Mouse (Mus musculus) megakaryocyte, embryonic 14.5 days (primary cell): ENCODE data around the gene Spdye4b. TPM values are rescaled to one million over a fixed set of nuclear protein-coding genes. Genes with fewer than 3 reads are reported as not detected.
"Not testable (repeated sequence)": the region's sequence is repeated elsewhere in the genome, so short reads cannot be mapped to it uniquely, and the experiment has no call there.

Experiments used
- H3K27me3 ChIP-seq: replicated peaks from 2 replicates; pipeline ENCODE3; 2012; ENCODE audit warnings: inconsistent platforms
- H3K36me3 ChIP-seq: replicated peaks from 2 replicates; pipeline ENCODE3; 2012; ENCODE audit warnings: low read length, inconsistent platforms, mixed read lengths
- H3K4me1 ChIP-seq: 2 replicates; pipeline ENCODE4 v1.6.1; 2012; ENCODE audit warnings: inconsistent platforms
- H3K4me3 ChIP-seq: replicated peaks from 2 replicates; pipeline ENCODE3; 2012; ENCODE audit warnings: moderate library complexity, mild to moderate bottlenecking, inconsistent platforms
- H3K9me3 ChIP-seq: 2 replicates; pipeline ENCODE4 v1.6.1; 2012; ENCODE audit warnings: inconsistent platforms
- FLI1 ChIP-seq: IDR thresholded peaks from 2 replicates; pipeline ENCODE4 v1.6.1; 2012; ENCODE audit warnings: low read length, inconsistent platforms, mixed read lengths
- GATA1 ChIP-seq: IDR thresholded peaks from 3 replicates; pipeline ENCODE4 v1.6.1; 2012; ENCODE audit warnings: mixed read lengths, low read length, inconsistent platforms, borderline replicate concordance
- polyA plus RNA-seq: library from polyadenylated mRNA; stranded (reverse); fragments of >175 nt; gene quantifications from 2 replicates; pipeline ENCODE4 v1.2.3, GENCODE M21; 2012; ENCODE audit warnings: low replicate concordance; ENCODE audit not compliant: insufficient read depth

Spdye4b gene
- polyA plus RNA-seq, 1 experiment = not detected

DNA sequence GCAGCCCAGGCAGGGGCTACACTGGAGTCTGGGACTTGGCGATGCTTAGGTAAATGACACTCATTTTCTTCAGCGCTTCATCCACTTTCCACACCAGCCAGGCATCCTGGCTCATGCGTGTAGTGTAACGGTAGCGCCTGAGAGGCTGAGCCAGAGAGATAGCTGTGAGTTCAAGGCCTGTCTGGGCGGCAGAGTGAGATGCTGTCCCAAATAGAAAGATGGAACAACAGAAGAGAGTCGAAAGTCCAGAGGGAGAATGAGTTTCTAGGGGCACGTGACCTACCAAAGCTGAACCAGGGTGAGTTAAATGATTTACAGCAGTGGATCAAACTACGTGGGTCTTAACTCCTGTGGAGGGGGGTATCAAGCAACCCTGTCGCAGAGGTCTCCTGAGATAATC lies 27.1 kb upstream of the Spdye4b start:
- no peak overlapping the region for H3K4me3 ChIP-seq
- TF ChIP-seq FLI1 (no peak), GATA1 (no peak)

GRCm38 (mm10) chr5:143155534-143155933 lies 25.3 kb upstream of the Spdye4b start:
- Histone ChIP-seq H3K27me3 (peaks cover 60% of the 10 kb centered on the region), H3K4me3 (no peak overlapping the region), H3K36me3 (no peaks in the 10 kb centered on the region), H3K9me3 (peaks cover 65% of the 10 kb centered on the region), H3K4me1 (peaks cover 30% of the 10 kb centered on the region)
- TF ChIP-seq GATA1 (no peak), FLI1 (no peak)

More for the DNA sequence above, 27.1 kb upstream of the Spdye4b start:
- Histone ChIP-seq H3K9me3 (peaks cover 78% of the 10 kb centered on the region), H3K4me1 (peaks cover 30% of the 10 kb centered on the region), H3K36me3 (no peaks in the 10 kb centered on the region), H3K27me3 (peaks cover 51% of the 10 kb centered on the region)

DNA sequence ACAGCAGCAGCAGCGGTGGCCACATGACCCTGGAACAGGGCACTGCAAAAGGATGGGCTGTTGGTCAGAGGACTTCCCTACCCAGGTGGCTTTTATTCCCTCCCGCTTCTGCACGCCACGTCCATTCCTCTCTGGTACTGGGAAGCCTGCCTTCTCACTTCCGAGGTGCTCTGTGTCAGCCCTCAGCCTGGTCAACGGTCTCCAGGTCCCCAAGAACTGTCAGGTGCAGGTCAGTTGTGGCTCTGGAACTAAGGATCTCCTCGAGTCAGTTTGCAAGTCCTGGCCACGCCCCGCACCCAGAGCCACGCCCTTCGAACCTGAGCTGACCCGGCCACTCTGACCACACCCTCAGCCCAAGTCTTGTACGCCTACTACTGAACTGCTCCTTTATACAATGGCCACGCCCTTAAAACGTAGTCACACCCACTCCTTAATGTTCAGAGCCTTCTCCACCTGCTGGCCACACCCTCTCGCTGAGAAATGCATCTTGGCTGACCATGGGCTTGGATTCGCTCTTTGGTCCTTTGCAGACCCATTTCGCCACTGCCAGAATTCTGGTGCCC lies 15.2 kb upstream of the Spdye4b start:
- H3K9me3 ChIP-seq = peaks cover 53% of the 10 kb centered on the region
- peak overlapping the region; percentile 56 for H3K4me3 ChIP-seq
- H3K36me3 ChIP-seq = no peaks in the 10 kb centered on the region
- TF ChIP-seq GATA1 = no peak
- peaks cover 8% of the 10 kb centered on the region; the same call in 1 of the 2 replicates for H3K4me1 ChIP-seq
- H3K27me3 ChIP-seq = peaks cover 51% of the 10 kb centered on the region

DNA sequence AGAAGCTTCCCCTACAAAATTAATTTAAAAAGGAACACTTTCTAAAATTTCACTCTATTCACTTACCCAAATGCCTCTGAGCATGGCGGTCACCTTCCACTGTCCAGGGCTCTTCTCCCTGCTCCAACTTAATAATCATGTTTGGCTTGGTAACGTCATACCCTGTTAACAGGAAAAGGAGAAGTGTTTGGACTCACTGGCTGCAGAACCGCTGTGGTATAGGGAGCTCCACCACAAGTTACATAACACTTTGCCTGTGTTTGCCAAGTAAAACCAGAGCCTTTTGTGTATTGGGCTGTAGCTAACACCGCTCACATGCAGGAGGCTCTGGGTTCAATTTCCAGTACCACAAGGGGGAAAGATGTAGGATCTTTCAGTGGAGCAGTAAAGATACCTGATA lies 4.8 kb upstream of the Spdye4b start:
- Histone ChIP-seq H3K4me3 (no peak overlapping the region), H3K27me3 (no peaks in the 10 kb centered on the region), H3K4me1 (peaks cover 21% of the 10 kb centered on the region), H3K9me3 (peaks cover 58% of the 10 kb centered on the region), H3K36me3 (peaks cover 79% of the 10 kb centered on the region)
- TF ChIP-seq FLI1 (no peak), GATA1 (no peak)

DNA sequence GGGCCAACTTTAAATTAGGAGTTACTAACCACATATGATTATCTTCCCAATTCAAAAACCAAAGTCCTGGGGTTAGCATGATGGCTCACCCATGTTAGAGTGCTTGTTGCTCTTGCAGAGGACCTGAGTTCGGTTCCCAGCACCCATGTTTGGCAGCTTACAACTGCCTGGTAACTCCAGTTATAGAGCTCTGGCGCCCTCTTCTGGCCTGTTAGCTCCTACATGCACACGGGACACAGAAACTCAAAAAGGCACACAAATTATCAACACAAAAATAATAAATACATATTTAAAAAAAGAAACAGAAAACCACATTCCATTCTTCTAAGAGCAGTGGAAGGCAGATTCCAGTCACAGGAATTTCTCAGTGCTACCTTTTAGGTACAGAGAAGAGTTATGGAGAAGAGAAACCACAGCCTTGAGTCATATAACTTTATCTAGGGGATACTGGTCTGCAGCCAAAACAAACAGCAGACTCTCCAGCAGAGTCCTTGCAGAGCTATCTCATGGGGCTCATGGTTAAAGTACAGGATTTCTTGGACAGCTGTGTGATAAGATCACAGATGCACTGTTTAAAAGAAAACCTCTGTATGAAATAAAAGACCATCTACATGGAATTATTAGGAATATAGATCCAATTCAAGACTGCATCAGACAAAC lies 3.1 kb upstream of the Spdye4b start:
- H3K27me3 ChIP-seq = peaks cover 3% of the 10 kb centered on the region
- peaks cover 63% of the 10 kb centered on the region for H3K36me3 ChIP-seq
- H3K4me3 ChIP-seq = no peak overlapping the region
- H3K9me3 ChIP-seq = peaks cover 42% of the 10 kb centered on the region
- peaks cover 22% of the 10 kb centered on the region for H3K4me1 ChIP-seq
- TF ChIP-seq FLI1 = no peak
- TF ChIP-seq GATA1 = no peak

DNA sequence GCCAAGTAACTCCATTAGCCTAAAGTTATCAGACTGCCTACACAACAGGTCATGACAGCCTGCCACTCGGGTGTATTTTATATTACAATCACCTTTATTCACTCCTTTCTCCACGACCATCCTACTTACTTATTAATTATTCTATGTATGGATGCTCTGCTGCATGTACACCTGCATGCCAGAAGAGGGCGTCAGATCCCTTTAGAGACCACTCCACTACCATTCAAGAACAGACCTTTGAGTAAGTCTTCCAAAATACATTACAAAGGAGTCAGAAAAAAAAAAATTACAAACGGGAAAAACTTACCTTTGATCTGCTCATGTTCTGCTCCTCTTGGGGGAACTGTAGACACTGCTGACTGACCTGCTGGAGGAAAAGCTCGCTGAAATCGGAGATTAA lies 1.6 kb upstream of the Spdye4b start:
- peaks cover 22% of the 10 kb centered on the region for H3K4me1 ChIP-seq
- peaks cover 30% of the 10 kb centered on the region for H3K9me3 ChIP-seq
- H3K27me3 ChIP-seq = peaks cover 5% of the 10 kb centered on the region
- peak overlapping the region; percentile 95 for H3K4me3 ChIP-seq
- no peak for TF ChIP-seq FLI1
- peaks cover 48% of the 10 kb centered on the region for H3K36me3 ChIP-seq

- not testable (repeated sequence) for H3K4me3 ChIP-seq, H3K9me3 ChIP-seq, H3K4me1 ChIP-seq, H3K36me3 ChIP-seq
- H3K27me3 ChIP-seq = peaks cover 18% of the 10 kb centered on the region
Measured at GRCm38 (mm10) chr5:143188014-143188413, 7.2 kb downstream of the Spdye4b start.

DNA sequence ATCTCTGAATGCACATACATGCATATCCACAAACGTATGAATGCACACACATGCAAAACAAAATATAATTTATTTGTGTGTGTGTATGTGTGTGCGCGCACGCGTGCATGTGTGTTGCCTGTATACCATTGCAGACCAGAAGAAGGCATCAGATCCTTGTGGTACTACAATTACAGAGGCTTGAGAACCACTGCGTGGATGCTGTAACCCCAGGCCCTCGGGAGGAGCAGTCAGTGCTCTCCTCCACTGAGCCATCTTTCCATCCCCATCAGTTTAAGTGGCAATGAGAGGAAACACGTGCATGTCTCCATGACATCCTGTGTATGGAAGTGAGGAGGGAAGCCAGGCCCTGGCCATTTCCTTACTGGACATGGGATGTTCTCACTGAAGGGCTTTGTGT lies 12.0 kb downstream of the Spdye4b start:
- Histone ChIP-seq H3K27me3 (peaks cover 32% of the 10 kb centered on the region), H3K4me3 (no peak overlapping the region), H3K9me3 (no peaks in the 10 kb centered on the region), H3K4me1 (peaks cover 22% of the 10 kb centered on the region), H3K36me3 (no peaks in the 10 kb centered on the region)
- TF ChIP-seq GATA1 (no peak), FLI1 (no peak)

DNA sequence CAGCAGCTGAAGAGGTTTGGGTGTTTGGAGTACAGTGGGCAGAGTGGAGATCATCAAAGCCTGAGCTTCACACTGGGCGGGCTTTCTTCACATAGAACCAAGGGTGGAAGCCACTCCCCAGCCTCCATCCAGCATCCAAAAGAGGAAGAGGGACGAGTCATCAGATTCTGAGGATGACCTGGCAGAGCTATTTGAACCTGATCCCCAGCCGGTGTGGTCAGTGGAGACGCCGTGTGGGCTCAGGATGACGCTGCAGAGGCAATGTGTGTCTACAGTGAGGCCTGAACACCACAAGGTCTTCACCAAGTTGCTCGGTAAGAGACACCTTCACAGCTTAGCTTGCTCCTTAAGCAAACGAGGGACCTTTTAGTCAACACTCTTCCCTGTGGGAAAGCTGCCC lies 13.9 kb downstream of the Spdye4b start:
- Histone ChIP-seq H3K27me3 (peaks cover 35% of the 10 kb centered on the region), H3K9me3 (peaks cover 14% of the 10 kb centered on the region), H3K4me1 (peaks cover 22% of the 10 kb centered on the region)
- H3K36me3 ChIP-seq, H3K4me3 ChIP-seq: not testable (repeated sequence)

- TF ChIP-seq FLI1 (no peak), GATA1 (no peak)
- H3K36me3 ChIP-seq = no peaks in the 10 kb centered on the region
- H3K9me3 ChIP-seq = peaks cover 14% of the 10 kb centered on the region
- no peak overlapping the region for H3K4me3 ChIP-seq
- peaks cover 22% of the 10 kb centered on the region for H3K4me1 ChIP-seq
- H3K27me3 ChIP-seq = peaks cover 35% of the 10 kb centered on the region
Measured at GRCm38 (mm10) chr5:143195166-143195565, 14.3 kb downstream of the Spdye4b start.

DNA sequence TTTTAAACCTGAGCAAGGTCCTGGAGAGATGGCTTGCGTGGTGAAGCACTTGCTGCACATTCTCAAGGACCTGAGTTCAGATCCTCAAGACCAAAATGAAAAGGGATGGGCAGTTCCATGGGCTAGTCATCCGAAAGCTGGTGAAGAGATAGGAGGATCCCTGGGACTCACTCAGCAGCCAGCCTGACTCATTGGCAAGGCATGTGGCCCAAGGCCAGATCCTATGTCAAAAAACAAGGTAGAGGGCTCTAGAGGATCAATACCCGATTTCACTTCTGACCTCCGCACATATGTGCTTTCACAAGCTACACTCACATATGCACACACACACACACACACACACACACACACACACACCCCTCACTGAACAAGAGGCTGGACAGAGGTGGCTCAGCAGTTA lies 15.7 kb downstream of the Spdye4b start:
- Histone ChIP-seq H3K4me3 (no peak overlapping the region), H3K9me3 (peaks cover 23% of the 10 kb centered on the region), H3K4me1 (peaks cover 22% of the 10 kb centered on the region), H3K27me3 (peaks cover 33% of the 10 kb centered on the region), H3K36me3 (no peaks in the 10 kb centered on the region)
- TF ChIP-seq FLI1 (no peak), GATA1 (no peak)
